Mouse (Mus musculus): ENCODE results near the gene Rab7. TPM values are rescaled to one million over a fixed set of nuclear protein-coding genes. Genes with fewer than 3 reads are reported as not detected.
A peak's percentile ranks its signal among the peaks of the same experiment; 100 is the strongest.
"Not testable (repeated sequence)": the region's sequence is repeated elsewhere in the genome, so short reads cannot be mapped to it uniquely, and the experiment has no call there.

The Rab7 gene
- total RNA-seq, 2 experiments from 2014 or later: 93.7 to 265 TPM

- ATAC-seq (replicated peaks; ENCODE audit: poor library complexity): not testable (repeated sequence)
Observed at GRCm38 (mm10) chr6:88004773-88005172, 40.3 kb downstream of the Rab7 start.

DNA sequence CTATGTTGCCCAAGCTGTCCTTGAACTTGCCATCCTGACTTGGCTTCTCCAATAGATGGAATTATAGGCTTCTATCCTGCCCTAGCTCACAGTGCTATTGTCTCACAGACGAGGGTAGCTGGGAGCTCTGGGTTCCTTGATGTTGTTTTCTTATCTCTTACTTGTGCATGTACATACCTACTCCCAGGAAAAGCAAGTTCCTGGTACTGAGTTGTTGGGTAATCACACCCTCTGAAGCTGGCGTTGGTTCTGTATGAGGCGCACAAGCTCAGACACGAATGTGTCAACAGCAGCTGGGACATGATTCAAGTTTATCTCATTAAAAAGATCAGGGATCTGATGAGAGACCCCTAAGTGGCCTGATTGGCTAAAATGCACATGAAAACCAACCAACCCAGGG, 41.6 kb downstream of the Rab7 start:
- ATAC-seq (replicated peaks; ENCODE audit: poor library complexity): no peak

GRCm38 (mm10) chr6:87998358-87998757, 46.7 kb downstream of the Rab7 start:
- ATAC-seq (replicated peaks; ENCODE audit: poor library complexity): no peak

- ATAC-seq (replicated peaks; ENCODE audit: poor library complexity): peak; percentile 83
Observed at GRCm38 (mm10) chr6:87997706-87998265, 47.3 kb downstream of the Rab7 start.

GRCm38 (mm10) chr6:87996606-87997005, 48.5 kb downstream of the Rab7 start:
- ATAC-seq (replicated peaks; ENCODE audit: poor library complexity): no peak

DNA sequence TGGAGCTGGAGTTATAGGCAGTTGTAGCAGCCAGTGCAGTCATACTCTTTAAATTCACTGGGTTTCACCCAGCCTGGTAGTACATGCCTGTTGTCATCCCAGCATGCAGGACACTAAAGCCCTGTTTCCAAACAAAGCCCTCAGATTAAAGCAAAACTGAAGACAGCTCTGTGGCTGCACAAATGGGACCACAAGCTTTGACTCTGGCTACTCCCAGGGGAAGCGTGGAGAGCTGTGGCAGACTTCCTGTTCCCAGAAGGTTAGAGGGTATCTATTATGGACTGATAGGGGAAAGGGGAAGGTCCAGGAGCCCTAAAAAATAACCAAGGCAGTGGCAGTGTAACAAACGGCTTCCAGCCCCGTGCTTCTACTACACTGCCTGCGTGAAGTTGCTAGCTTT, 49.6 kb downstream of the Rab7 start:
- ATAC-seq (replicated peaks; ENCODE audit: poor library complexity): no peak

DNA sequence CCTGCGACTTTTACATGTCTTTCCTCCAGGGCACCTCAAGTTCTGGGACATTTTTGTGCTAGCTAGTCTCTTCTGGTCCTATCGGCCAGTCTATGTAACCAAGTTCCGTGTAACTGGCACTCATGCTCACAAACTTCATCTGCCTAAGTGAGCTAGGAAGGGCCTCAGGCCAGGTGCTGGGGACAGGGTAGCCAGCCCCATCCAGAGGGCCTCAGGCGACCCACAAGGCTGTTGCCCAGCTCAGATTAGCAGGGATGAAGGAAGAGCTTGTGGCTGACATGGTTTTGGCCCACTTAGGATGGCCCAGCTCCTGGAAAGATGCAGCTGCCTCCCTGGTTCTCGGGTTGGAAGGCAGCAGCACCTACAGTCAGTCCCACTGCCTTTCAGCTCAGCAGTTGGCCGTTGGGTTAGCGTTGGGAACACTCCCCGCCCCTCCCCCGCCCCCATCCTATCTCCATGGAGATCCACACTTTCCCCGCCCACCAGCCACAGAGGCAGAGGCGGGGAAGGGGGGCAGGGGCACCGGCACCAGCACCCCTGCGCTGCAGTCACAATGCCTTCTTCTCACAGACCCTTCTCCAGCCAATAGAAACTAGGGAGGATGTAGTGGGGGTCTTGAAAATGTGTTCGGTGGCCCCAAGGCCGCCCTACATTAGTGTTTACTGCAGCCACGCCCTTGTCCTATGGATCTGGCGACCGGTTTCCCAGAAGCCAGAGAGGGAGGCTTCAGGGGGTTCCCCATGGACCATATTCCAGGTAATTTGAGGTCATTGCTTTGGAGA, 51.1 kb downstream of the Rab7 start:
- peak; percentile 45 for ATAC-seq (replicated peaks; ENCODE audit: poor library complexity)

DNA sequence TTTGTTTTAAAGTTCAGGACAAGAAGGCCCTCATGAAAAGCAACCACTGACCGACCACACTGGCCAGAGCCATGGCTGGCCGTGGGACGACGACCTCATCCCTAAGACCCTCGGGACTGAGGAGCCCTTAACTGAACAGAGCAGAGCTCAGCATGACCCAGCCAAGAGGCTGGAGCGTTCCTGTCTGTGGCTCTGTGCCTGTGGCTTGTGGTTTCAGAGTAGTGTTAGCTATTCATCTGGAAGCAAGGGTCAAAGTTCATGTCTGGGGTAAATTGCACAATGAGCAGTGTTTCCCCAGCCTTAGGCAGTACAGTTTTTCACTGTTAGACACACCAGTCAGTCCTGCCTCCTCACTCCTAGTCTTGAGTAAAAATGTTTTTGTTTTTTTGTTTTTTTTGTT, 52.3 kb downstream of the Rab7 start:
- peak; percentile 84 for ATAC-seq (replicated peaks; ENCODE audit: poor library complexity)

DNA sequence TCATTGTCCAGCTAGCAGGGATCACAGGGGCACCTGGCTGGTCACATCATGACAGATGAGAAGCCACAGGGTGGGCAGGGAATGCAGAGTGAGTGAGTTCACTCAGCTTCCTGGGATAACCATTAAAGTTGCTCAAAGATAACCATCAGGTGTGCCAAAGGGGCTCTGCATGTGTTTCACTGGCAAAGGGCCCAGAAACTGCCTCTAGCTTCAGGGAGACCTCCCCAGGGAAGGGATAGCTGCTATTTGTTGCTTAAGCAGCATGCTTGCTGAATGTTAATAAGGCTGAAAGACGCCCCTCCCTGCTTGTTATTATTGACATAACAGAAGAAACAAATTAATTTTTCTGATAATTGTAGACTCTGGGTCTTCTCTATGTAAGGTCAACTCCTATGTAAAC, 53.2 kb downstream of the Rab7 start:
- no peak for ATAC-seq (replicated peaks; ENCODE audit: poor library complexity)

DNA sequence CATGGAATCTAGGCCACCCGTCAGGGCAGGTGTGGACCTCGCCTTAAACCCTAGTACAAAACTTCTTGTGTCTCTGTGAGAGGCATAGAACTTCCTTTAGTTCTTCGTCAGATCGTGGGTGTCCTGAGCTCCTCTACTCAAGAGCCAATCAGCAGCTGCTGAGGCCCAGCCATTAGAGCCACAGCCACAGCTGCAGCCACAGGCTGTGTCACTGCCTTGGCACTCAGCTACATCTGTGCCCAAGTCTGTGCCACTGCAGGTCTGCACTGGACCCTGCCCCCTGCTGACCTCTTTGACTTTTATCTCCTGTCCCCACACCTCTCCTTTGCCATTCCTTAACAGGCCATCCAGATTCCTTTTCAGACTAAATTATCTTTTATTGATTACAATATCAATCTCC, 53.9 kb downstream of the Rab7 start:
- peak; percentile 24; the same call in 1 of the 2 replicates for ATAC-seq (replicated peaks; ENCODE audit: poor library complexity)

DNA sequence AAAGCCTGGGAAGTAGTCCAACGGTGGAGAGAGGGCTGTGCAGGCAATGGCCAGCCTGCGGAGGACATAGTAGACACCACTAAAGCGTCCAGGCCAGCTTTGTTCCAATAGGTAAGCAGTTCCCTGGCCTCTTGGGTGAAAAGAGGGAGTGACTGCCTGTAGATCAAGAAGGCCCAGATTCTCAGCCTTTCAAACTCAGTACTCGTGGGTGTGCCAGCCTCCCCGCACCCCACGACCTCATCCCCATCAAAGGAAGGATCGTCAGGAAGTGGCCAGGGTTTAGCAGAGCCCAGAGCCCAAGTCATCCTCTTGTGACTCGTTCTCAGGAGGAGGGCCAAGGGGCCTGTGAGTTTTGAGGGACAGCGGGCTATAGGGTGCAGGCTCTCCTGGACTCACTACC, 62.6 kb downstream of the Rab7 start:
- ATAC-seq (replicated peaks; ENCODE audit: poor library complexity): no peak

DNA sequence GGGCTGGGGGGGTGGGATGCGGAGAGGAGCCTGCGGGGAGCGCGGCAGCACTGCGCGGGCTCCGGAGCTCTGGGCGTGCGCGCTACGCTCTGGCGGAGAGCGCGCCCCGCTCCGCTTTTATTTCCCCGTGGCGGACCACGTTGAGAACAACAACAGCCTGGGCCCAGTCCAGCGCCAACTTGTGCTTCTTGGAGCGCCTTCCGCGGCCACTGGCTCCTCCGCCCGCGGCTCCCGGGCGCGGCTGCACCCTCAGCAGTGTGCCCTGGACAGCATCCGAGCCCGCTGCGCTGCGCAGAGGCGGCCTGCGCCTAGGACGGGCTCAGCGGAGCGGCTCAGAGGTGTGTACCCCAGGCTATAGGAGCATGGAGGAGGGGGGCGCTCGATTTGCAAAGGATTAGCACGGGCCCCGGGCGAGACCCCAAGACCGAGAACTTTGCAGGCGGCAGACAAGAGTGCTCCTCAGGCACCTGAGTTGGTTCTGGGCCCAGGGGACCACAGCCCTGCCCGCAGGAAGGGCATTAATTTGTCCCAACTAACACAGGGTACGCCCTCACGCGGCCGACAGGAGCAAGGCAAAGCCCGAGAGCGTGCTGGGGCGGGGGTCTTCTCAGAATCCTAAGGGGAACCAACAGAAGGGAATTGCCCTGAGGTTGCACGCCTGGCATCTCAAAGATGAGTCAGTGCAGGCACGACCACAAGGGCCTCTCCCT, 63.4 kb downstream of the Rab7 start, which contains the start of gene H1fx:
H1fx (minus strand) TSS at position 91 of the 710 bp plus-strand sequence.
- ATAC-seq (replicated peaks; ENCODE audit: poor library complexity): peak; percentile 41

DNA sequence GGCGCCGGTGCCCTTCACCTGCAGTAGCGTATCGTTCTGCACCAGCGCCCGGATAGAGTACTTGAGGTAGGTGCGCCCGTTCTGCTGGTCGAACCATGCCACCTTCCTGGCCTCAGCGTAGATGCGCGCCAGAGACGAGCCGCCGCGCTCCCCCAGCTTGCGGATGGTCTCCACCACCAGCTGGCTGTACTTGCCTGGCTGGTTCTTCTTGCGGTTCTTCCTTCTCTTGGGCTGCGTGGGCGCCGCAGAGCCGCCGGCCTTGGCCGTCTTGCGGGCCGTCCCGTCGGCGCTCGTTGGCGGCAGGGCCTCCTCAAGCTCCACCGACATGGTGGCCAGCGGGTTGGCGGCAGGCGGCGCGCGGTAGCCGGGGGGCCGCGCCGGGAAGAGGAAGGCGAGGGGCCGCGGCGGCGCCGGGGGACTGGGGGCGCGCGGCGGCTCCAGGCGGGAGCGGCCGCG, 64.0 kb downstream of the Rab7 start:
- ATAC-seq (replicated peaks; ENCODE audit: poor library complexity): no peak

- peak; percentile 91 for ATAC-seq (replicated peaks; ENCODE audit: poor library complexity)
Observed at GRCm38 (mm10) chr6:87980374-87981029, 64.6 kb downstream of the Rab7 start.

GRCm38 (mm10) chr6:87979728-87980127, 65.3 kb downstream of the Rab7 start:
- no peak for ATAC-seq (replicated peaks; ENCODE audit: poor library complexity)

GRCm38 (mm10) chr6:87970041-87970440, 75.0 kb downstream of the Rab7 start:
- ATAC-seq (replicated peaks; ENCODE audit: poor library complexity): no peak

DNA sequence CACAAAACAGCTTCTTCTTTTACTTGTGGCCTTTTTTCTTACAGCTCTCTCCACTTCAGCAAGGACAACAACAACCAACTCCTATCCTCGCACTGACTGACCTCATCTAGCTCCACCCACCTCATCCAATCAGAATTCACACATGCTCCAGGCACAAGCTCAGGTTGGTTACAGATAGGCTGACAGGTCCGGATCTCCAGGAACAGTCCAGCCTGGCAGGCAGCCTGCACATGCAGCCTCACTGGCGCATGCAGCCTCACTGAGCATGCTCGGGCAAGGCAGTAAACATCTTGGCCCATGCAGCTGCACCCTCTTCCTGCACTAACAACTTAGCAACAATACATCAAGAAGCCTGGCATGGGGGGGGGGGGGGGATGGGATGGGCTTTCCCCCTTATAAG, 82.6 kb downstream of the Rab7 start:
- not testable (repeated sequence) for ATAC-seq (replicated peaks; ENCODE audit: poor library complexity)
